Mouse (Mus musculus) cerebellum, adult 8-10 months (tissue): Measurements from ENCODE around the gene Tbl3.
"Not testable (repeated sequence)": the region's sequence is repeated elsewhere in the genome, so short reads cannot be mapped to it uniquely, and the experiment has no call there.

Experiments
- DNase-seq: peaks from one replicate; pipeline ENCODE4 v3.0.0; 2022

The Tbl3 gene

DNA sequence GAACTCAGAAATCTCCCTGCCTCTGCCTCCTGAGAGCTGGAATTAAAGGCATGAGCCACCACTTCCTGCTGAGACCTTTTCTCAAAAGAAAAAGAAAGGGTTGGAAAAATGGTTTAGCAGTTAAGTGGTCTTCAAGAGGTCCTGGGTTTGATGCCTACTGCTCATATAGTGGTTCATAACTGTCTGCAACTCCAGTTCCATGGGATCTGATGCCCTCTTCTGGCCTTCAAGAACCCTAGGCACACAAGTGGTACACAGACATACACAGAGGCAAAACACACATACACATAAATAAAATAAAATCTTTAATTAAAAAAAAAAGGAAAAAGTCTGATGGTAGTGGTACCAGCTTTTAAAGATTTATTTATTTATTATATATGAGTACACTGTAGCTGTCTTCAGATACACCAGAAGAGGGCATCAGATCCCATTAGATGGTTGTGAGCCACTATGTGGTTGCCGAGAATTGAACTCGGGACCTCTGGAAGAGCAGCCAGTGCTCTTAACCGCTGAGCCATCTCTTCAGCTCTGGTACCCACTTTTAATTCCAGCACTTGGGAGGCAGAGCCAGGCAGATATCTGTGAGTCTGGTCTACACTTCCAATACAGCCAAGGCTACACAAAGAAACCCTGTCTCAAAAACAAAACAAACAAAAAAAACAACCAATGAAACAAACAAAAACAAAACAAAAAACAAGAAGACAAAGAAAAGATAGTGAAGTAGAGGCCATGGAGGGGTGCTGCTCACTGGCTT is 18.4 kb upstream of the Tbl3 start:
- DNase-seq = no peak

- peak; percentile 98 for DNase-seq
Observed at GRCm38 (mm10) chr17:24724184-24724583, 16.7 kb upstream of the Tbl3 start, which contains the start of gene Ndufb10. TSS of gene Ndufb10 (minus strand) at chr17:24724478.

DNA sequence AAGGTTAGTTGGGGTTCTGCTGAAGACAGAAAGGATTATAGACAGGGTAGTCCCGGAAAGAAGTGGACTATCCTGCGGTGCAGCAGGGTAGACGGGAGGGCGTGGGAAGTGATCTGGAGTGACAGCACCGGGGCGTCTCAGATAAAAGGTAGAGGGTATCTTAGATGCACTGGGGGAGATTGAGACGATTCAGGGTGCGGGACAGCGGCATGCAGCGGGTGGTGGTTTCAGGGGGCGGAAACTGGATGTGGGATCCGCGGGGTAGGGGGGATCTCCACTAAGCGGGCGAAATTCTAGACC is 16.4 kb upstream of the Tbl3 start:
- no peak for DNase-seq

DNA sequence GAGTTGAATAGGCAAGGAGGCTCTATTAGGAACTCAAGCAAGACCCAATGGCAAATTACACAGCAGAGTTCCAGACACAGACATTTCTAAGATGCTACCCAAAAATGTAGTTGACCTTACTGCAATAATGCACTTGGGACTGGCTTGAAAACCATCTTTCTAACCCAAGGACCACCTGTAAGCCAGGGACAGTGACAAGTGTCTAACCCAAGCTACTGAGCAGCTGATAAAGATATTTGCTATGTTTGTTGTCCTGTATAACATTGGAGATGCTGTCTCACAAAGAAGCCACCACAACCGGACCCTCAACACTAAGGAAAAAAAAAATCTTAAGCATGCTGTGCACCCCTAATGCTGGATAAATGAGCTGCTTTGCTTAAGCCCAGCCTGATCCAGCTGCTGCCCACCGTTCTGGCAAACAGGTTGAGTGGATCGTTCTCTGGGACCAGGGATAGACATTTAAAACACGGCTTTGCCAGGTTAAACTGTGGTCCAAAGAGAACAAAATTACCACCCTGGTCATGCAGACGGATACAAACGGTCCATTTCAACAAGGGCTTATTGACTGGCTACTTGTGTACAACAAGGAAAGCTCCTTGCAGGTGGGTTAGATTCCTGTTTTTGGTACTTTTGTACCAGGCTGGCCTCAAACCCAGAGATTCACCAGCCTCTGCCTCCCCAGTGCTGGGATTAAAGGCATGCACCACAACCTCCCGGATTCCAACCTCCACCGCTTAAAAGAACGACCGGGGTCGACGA is 15.8 kb upstream of the Tbl3 start:
- DNase-seq = no peak

DNA sequence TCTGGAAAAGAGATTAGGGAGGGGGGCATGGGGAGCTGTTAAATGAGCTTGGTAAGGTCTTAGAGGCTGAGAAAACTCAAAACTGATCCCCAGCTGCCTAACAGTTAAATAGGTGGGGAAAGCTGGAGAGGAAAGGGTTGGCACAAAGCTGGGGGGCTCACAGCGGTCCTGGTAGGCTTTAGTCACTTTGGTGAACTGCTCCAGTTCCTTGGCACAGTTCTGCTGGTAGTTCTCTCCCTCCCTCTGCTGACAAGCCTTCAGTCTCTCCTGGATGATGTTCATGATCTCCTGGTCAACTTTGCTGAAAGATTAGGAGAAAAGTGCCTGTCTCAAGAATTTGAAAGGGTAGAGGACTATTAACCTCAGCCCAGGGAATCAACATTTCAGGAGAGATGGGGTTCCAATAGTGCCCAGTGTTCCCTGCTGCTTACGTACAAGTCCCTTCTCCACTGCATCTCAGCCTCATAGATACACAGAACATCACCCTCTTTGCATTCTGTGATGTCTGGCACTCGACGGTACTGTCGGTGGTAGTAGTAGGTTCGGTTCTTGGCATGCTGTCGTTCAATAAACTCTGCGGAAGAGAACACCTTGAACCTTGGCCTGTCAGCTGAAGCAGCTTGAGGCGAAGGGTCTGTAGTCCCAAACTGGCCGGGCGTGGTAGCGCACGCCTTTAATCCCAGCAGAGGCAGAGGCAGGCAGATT is 14.9 kb upstream of the Tbl3 start:
- no peak for DNase-seq

DNA sequence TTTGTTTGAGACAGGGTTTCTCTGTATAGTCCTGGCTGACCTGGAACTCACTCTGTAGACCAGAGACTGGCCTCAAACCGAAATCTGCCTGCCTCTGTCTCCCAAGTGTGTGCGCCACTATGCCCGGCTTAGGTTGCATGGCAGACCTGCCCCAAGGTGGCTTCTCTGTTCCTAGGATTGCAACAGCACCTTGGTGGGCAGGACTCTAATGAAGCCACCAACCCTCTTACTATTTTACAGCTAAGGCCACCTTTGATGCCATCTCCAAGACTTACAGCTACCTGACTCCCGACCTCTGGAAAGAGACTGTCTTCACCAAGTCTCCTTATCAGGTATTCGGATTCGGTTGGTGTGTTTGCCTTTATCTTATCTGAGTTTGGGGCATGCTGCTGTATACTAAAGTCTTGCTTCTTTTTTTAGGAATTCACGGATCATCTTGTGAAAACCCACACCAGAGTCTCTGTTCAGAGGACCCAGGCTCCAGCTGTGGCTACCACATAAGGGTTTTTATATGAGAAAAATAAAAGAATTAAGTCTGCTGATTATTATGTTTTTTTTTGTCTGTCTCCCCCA is 14.0 kb upstream of the Tbl3 start:
- not testable (repeated sequence) for DNase-seq

- not testable (repeated sequence) for DNase-seq
Observed at GRCm38 (mm10) chr17:24720616-24721015, 13.2 kb upstream of the Tbl3 start.

- peak; percentile 96 for DNase-seq
Observed at GRCm38 (mm10) chr17:24719494-24720222, 12.2 kb upstream of the Tbl3 start.

DNA sequence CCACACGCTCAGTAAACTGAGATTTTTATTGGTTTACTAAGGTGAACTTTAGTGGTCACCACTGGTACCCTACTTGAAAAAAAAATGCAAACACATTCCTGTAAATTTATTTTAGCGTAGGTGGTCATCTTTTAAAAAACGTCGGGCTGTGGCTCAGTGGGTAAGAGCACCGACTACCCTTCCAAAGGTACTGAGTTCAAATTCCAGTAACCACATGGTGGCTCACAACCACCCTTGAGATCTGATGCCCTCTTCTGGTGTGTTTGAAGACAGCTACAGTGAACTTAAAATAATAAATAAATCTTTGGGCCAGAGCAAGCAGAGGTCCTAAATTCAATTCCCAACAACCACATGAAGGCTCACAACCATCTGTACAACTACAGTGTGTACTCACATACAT is 11.5 kb upstream of the Tbl3 start:
- DNase-seq = not testable (repeated sequence)

DNA sequence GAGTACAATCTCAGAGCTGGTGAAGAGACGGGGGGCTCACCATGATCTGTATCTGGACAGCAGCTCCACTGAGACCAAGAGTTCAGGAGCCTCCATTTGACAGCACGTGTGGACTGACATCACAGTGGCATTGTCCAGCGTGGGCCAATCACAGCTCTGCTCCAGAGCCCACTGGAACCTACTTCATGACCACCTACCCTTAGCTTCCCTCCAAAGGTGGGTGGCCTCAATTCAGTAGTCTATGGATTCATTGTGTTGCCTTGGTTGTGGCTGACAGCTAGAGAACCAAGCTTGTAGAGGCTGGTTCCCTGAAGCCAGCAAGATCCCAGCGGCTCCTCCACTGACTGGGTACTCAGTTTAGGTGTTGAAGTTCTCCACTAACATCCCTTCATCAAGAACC is 10.5 kb upstream of the Tbl3 start, which contains the start of the genes Rnf151 and Rps2:
Gene Rnf151 (minus strand): TSS at position 121 of the 400 bp plus-strand sequence.
Gene Rps2 (plus strand): TSS at position 174 of the 400 bp plus-strand sequence.
- DNase-seq = no peak

DNA sequence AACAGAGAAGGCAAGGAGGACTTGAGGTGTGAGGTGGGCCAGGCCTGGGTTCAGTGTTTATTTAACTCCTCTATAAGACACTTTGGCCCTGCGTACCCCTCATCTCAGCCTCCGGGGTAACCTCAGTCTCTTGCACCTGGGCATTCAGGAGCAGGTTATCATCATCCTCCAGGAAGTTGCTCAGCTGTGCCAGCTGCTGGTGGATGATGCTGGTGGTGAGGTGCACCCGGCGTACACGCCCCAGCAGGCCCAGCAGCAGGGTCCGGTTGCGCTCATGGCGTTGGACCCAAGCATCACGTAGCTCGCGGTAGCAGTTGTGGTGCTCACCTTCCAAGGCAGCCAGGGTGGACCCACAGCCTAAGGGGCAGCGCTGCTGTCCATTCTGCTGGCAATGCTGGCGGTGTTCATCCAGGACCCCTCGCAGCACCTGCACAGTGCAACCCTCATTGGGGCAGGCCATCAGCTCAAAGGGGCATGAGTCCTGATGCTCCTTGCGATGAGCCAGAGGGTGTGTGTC is 8.8 kb upstream of the Tbl3 start:
- no peak for DNase-seq

GRCm38 (mm10) chr17:24715556-24715955 is 8.1 kb upstream of the Tbl3 start:
- no peak for DNase-seq

- DNase-seq = no peak
Observed at GRCm38 (mm10) chr17:24708646-24709045, 1.2 kb upstream of the Tbl3 start.

DNA sequence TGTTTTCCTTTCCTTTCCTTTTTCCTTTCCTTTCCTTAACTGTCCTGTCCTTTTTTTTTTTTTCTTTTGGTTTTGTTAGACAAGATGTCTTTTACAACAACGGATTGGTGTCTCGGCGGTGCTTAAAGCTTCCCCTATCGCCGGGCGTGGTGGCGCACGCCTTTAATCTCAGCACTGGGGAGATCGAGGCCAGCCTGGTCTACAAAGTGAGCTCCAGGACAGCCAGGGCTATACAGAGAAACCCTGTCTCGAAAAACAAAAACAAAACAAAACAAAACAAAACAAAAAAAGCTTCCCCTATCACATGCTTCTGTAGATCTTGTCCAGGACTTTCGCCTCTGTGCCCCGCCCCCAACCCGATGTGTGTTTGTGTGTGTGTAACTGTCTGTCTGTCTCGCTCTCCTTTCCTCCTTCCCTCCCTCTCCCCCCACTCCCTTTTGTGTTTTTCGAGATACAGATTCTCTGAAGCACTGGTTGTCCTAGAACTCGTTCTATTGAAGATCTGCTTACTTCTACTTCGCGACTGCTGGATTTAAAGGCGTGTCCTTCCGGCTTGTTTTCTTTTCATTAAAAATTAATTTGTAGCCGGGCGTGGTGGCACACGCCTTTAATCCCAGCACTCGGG is 453 bp upstream of the Tbl3 start:
- no peak for DNase-seq

- DNase-seq = no peak
Observed at GRCm38 (mm10) chr17:24705821-24706220, 1.6 kb downstream of the Tbl3 start.

GRCm38 (mm10) chr17:24701251-24701650 is 6.2 kb downstream of the Tbl3 start:
- no peak for DNase-seq

DNA sequence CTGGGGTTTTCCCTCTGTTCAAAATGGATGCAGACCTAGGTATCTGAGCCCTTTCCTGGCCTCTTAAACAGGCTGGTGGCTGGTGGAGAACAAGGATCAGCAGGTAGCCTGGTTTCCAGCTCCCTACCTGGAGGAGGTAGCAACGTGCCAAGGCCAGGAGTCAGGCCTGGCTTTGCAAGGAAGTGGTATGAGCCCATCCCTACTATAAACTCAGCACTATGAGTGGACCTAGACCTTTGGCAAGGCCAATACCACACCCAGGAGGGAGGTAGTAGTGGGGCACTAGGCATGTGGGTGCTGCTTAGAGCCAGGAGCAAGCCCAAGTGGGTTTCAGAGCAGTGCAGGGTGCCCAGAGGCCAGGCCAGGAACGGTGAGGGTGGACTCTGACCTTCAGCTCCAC is 8.0 kb downstream of the Tbl3 start:
- DNase-seq = no peak

GRCm38 (mm10) chr17:24698715-24699114 is 8.7 kb downstream of the Tbl3 start:
- no peak for DNase-seq

GRCm38 (mm10) chr17:24697985-24698384 is 9.5 kb downstream of the Tbl3 start:
- DNase-seq = no peak

- DNase-seq = peak; percentile 77
Observed at GRCm38 (mm10) chr17:24696011-24696697, 11.3 kb downstream of the Tbl3 start, which contains the start of the genes Gfer and Noxo1. TSS of gene Gfer (minus strand) at chr17:24696156. TSS of gene Noxo1 (plus strand) at chr17:24696234.
